Mouse (Mus musculus): ENCODE data around the gene Kntc1.

The Kntc1 gene

GRCm38 (mm10) chr5:123816891-123817290, 67.4 kb downstream of the Kntc1 start:
- DNase-seq = no peak

DNA sequence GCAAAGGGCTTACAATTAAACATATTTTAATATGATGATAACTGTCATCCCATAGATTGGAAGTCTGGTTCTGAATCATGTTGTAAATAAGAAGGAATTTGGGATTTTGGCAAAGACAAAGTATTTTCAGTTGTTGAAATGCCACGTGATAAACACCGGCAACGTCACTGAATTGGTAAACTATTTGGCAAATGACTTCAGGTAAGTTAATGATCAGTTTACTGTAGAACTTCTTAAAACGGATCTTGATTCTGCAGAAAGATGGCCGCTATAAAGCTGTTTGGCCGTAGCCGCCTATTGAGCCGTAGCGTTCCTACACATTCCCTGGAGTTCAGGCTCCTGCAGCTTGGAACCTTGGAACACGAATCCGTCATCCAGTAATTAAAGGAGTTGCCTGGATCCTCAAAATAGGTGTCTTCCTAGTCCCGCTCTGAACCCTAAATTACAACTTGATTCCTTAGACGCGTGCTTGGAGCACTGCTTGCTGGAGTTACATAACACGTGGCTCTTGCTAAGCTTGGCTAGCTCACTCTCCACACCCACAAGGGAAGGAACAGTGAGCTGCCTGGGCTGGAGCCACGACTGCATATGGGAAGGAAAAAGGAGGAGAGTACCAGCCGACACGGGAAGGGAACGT, 69.5 kb downstream of the Kntc1 start:
- DNase-seq = peak; percentile 70

- no peak for DNase-seq
Observed at GRCm38 (mm10) chr5:123820501-123821263, 71.2 kb downstream of the Kntc1 start.

DNA sequence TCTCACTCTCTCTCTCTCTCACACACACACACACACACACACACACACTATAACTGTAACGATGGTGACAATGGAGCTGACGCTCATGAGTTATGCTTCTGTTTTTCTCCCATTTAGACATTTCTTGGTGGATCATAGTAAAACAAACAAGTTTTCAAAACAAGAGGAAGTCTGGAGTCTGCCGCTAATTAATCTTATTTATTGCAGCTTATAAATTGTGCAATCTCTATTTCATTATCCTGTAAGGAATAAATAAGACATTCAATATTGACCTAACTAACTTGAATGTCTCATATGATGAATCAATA, 71.7 kb downstream of the Kntc1 start:
- no peak for DNase-seq

DNA sequence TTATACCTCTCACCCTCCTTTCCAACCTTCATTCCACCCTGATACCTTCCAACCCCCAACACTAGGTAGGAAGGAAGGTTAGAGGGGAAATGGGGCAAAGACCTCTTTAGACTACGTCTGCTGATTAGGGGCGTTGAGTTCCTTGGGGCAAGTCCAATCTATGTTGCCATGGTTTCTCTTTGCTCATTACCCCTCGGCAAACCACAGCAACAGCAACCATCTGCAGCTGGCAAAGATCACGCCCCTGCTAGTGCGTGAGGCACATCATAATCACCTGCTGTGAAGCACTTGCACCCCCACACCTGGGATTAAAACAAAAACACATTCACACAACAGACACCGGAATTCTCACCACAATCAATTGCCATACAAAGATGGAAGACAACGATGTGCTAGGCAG, 73.2 kb downstream of the Kntc1 start:
- no peak for DNase-seq

- peak; percentile 61 for DNase-seq
Observed at GRCm38 (mm10) chr5:123827659-123828091, 78.2 kb downstream of the Kntc1 start.

DNA sequence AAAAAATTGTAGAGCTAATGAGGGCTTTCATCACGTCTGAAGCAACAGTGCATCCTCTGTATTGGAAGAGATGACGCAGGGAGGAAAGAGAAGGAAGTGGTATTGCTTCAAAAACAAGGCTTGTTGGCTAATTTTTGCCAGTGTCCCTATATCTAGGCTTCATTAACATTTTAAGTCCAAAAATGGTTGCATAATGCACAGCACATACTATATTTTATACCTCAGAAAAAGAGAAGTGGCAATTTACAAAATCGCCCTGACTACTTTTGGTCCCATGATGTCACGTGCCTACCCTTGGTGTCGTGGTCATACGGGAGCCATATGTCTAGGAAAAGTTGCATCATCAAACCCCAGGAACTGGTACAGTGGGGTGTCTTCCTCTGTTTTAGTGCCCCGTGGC, 82.8 kb downstream of the Kntc1 start:
- no peak for DNase-seq

DNA sequence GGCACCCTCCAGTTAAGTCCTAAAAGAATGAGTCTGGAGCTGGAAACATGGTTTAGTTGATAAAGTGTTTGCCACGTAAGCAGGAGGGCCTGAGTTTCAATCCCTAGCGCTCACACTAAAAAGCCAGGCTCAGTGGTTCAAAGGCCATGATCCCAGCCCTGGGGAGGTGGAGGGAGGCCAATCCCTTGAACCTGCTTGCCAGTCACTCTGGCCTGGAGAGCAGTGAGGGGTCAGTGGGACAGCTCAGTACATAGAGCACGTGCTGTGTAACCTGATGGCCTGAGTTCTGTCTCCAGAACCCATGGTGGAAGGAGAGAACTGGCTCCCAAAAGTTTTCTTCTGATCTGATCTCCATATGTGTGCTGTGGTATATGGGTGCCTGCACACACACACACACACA, 85.3 kb downstream of the Kntc1 start:
- no peak for DNase-seq

DNA sequence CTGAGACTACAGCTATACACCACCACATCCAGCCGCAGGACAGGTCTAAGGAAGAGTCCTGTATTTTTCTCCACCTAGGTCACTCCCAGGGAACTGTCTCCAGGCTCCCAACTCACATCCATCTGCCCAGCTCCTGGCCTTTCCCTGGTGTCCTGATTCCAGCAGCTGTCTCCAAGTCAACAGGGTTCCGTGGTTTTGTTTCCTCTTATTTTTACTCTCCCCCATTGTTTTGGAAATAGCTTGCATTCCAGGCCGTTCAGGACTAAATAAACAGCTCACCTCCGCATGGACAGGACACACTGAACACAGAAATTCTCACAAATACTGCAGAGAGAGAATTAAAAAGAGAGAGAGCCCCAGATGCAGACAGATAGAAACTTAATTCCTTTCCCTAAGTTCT, 87.9 kb downstream of the Kntc1 start:
- no peak for DNase-seq

DNA sequence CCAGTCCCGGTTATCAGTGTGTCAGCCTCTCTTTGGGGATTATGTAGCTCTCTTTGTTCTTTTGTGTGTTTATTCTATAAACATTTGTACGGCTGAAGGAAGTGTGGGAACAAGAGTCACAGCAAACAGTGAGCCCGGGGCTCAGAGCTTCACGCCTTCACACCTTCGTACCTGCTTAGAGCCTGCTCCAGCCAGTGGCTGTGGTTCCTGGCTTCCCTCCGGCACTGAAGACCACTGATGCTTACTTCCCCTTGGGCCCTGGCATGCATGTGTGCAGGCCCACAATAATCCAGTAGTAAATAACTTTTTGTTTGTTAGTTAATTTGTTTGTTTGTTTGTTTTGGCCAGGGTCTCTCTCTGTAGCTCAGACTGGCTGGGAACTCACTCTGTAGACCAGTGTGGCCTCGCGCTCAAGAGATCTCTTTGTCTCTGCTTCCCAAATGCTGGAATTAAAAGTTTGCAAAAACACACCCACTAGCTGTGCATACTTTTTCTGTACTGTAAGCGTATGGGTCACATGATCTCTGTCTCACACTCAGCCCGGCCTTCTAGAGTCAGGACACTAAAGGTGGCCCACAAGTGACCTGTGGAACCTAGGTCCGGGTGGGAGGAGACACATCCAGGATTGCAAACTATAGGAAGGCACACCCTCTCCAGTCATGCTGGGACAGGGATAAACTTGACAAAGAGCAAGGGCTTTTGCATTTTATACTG, 92.9 kb downstream of the Kntc1 start:
- no peak for DNase-seq

GRCm38 (mm10) chr5:123842935-123843282, 93.4 kb downstream of the Kntc1 start:
- DNase-seq = no peak

DNA sequence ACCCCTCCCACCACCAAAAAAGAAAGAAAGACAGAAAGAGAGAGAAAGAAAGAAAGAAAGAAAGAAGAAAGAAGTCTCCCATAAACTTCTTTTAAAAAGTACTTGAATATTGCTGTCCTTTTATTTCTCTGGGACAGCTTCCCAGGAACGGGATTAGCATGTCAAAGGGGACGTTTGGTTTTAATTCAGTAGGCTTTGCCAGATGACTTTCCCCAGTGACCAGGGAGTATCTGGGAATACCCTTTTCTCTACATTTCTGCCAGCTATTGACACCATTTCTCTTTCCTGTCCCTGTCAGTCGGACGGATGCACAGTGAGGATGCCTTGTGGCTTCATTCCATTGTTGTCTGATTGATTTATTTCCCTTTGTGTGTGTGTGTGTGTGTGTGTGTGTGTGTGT, 94.3 kb downstream of the Kntc1 start:
- no peak for DNase-seq

DNA sequence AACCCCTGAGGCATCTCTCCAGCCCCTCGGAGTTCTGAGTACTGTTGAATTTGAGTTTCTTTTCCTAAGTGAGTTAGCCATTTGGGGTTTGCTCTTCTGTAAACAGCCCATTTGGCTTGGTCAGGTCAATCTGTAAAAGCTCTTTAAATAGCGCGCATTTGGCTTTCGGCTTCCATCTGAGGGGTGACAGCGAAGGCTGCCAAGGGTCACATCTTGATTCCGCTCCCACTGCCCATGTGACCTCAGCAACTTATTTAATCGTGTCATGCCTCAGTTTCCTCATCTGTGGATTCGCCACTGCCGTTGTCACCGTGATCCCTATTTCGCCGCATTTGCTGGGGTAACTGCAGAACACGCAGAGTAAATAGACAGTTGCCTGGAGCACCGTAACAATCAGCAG, 94.8 kb downstream of the Kntc1 start:
- DNase-seq = no peak

- no peak for DNase-seq
Observed at GRCm38 (mm10) chr5:123851398-123851797, 101.9 kb downstream of the Kntc1 start.

DNA sequence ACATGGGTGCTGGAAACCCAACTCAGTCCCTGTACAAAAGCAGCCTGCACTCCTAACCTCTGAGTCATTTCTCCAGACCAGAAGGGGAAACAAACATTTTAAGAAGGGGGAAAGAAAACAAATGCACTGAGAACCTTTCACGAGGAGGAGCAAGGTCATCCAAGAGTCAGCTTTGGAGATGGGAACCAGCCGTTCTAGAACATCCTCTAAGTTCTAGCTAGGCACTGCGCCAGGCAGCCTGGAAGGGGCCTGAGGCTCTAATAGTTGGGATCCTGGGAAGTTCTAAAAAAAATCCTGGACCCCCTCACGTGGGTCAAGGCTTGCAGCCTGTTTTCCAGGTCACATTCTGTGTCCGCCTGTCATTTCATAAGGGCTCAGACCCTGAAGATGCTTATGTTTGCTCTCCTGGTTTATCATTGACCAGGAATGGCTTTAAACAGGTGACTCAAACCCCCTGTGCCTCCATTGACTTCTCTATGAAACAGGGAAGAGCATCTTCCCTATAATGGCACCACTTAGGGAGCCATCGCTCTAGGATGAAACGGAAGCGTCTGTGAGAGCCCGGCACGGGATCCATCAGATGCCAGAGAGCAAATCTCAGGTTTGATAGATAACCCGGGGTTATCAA, 104.5 kb downstream of the Kntc1 start:
- DNase-seq = no peak

- no peak for DNase-seq
Observed at GRCm38 (mm10) chr5:123854511-123854910, 105.0 kb downstream of the Kntc1 start.

DNA sequence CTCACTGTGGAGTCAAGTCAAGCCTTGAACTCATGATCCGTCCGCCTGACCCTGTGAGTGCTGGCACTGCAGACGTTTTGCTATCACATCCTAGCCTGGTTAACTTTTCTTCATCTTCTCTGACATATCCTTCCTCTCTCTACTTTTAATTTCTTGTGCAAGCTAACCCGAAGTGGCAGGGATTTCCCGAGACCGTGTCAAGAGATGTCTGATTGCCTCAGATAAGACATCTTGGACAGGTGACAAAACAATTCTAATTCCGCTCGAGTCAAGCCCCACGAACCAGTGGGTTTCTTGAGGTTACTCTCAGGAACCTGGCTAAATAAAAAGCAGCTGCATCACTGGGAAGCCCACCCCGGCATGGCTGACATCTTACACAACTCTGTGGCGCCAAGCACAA, 109.3 kb downstream of the Kntc1 start:
- no peak for DNase-seq

DNA sequence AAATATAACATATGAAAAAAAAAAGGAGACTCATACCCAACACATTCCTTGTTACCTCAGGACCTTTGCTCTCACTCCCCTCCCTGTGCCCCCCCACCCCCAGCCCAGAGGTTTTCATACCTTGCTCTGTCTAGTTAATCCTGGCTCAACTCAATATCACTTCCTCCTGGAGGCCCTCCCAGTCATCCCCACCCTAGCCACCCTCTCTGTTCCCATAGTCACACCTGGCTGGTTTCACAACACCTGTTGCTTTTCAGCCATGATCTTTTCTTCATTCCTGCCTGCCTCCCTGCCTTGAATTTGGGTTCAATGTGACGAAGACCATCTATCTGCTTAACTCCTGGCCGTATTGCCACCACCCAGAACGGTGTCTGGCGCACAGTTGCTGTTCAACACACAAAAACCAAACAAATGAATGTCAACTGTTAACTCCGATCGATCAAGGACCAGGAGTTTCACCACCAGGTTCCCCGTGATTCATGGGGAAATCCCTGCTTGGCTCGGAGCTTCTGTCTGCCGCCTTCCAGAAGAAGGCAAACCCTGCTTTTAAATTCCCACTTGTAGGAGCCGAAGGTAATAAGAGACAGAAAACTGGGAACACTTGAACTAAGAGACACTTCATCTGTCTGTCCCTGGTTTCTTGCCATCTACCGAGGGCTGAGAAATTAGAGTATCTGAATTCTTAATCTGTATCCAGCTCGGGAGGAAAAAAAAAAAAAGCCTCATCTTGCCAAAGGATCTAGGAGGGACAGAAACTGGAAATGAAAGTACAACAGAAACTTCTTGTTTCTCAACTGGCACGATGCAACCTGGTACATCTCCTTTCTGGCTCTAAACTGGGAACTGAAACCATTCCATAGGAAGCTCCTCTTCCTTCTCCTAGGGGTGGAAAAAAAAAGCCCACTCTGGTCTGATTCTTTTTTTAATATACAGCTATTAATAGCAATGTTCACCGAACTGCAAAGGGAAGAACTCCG, 113.1 kb downstream of the Kntc1 start:
- DNase-seq = peak; percentile 58

GRCm38 (mm10) chr5:123863934-123864333, 114.4 kb downstream of the Kntc1 start:
- no peak for DNase-seq

DNA sequence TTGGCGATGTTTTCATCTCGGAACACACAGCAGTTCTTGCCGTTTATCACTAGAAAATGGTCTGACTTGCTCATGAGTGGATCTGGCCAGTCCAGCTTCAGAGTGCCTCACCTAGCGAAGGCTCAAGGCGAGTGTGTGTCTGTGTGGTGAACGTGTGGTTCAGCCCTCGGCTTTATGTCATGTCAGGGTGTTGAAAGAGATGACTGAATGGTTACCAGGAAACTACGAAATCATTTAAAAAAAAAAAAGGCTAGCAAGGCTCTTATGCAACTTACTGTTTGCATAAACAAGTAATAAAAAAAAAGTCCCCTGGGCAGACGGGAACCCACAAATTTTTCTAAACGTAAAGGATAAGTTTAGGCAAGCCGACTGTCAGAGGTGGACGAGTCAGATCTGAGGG, 115.8 kb downstream of the Kntc1 start, which contains the start of gene Hcar2:
TSS of gene Hcar2 (minus strand) at position 135 of the 400 bp plus-strand sequence.
- DNase-seq = peak; percentile 13

DNA sequence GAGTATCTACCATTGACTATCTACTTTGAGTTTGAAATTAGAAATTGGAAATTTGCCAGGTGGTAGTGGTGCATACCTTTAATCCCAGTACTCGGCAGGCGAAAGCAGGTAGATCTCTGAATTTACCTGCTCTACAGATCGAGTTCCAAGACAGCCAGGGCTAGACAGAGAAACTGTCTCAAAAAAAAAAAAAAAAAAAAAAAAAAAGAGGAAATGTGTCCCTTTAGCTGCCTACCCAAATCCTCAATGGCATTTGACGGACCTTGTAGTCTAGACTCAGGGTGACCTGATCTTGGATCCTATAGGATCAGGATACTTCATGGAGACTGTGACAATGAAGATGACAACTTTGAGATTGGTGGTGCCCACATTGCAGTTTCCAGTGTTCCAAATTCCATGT, 116.9 kb downstream of the Kntc1 start:
- no peak for DNase-seq

DNA sequence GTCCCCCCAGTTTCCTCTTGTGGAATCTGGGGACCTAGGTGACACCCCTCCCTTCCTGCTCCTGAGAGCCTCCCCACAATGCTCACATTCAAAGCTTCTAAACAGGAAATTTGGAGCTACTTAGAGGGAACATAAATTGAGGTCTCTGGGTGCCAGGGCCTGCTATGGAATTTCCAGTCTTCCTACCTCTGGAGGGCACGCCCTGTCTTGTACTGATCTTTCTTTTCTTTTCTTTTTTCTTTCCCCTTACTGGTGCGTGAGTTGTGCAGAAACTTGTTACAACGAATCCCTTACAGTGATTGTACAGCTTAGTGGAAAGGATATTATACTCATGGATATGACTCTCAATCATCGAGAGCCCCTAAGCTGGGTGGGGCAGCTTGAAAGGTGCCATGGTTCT, 120.1 kb downstream of the Kntc1 start:
- no peak for DNase-seq

Measured in layer of hippocampus, adult 9-11 months (tissue).